Mouse (Mus musculus): ENCODE measurements around the gene Zfp385c.

DNA sequence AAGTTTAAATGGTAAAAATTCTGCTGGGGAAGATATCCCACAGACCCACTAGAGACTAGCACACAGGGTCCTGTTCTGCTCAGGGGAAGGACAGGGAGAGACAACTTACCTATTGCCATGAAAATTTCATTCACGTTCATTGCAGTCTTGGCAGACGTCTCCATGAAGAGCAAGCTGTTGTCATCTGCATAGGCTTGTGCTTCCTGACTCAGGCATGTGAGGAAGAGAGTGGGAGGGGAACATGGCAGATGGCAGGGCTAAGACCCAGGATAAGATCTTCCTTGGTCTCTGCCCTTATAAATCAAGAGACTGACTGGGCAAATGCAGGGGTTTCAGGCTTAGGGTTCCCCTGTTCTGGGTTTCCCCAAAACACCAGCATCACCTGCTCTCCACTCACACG is 24.4 kb upstream of the Zfp385c start:
- TF ChIP-seq GATA1 (IDR thresholded peaks at IDR 0.05; ENCODE audit: borderline replicate concordance, low read length) = no peak
- no peak for TF ChIP-seq FLI1 (IDR thresholded peaks at IDR 0.05; ENCODE audit: low read length)
